Mouse (Mus musculus): ENCODE measurements around the gene Gm20503. TPM values are rescaled to one million over a fixed set of nuclear protein-coding genes. Genes with fewer than 3 reads are reported as not detected.

Gene Gm20503
- total RNA-seq, 2 experiments from 2014 or later = 2.7 TPM

GRCm38 (mm10) chr4:59057929-59058328 lies 54.9 kb downstream of the Gm20503 start:
- no peak for DNase-seq
- intact Hi-C loops (cut with DNase I) = no loop called here

GRCm38 (mm10) chr4:59062526-59062925 lies 59.5 kb downstream of the Gm20503 start:
- intact Hi-C loops (cut with DNase I) = no loop called here
- DNase-seq = no peak

GRCm38 (mm10) chr4:59069276-59069675 lies 66.3 kb downstream of the Gm20503 start:
- intact Hi-C loops (cut with DNase I) = no loop called here

GRCm38 (mm10) chr4:59083430-59083829 lies 80.4 kb downstream of the Gm20503 start:
- DNase-seq = no peak
- intact Hi-C loops (cut with DNase I) = no loop called here

More at GRCm38 (mm10) chr4:59069276-59069675, 66.3 kb downstream of the Gm20503 start:
- DNase-seq = no peak

GRCm38 (mm10) chr4:59089391-59089790 lies 86.4 kb downstream of the Gm20503 start:
- intact Hi-C loops (cut with DNase I) = no loop called here
- DNase-seq = no peak

Other genes starting within 250 kb of the Gm20503 start
- gene Olfr267, start 215.5 kb upstream of the Gm20503 start, total RNA-seq (2021) = not detected
- 100 to 1,000 TPM; 212 TPM for gene Ecpas, start 90.5 kb upstream of the Gm20503 start, total RNA-seq (2021)
- not detected for gene Zkscan16, start 59.6 kb upstream of the Gm20503 start, total RNA-seq (2021)
- 1 to 10 TPM; 3.0 to 5.3 TPM for gene Ptgr1, start 16.1 kb upstream of the Gm20503 start, total RNA-seq (2021)
- gene Dnajc25, start 8.1 kb upstream of the Gm20503 start, total RNA-seq (2021) = 10 to 100 TPM; 18.7 to 19.5 TPM
- 10 to 100 TPM; 16.6 to 17.0 TPM for gene Gng10, start 31.9 kb downstream of the Gm20503 start, total RNA-seq (2021)
- gene AI481877, start 135.8 kb downstream of the Gm20503 start, total RNA-seq (2021) = not detected
- 10 to 100 TPM; 15.4 to 16.2 TPM for gene Ugcg, start 186.0 kb downstream of the Gm20503 start, total RNA-seq (2021)